Mouse (Mus musculus) heart, adult 2 months (tissue): ENCODE results near the gene Arl3.

Experiments
- CTCF ChIP-seq: fragments of 200-600 bp; IDR thresholded peaks from 2 replicates; pipeline ENCODE4 v1.8.1; 2022; ENCODE audit warnings: antibody characterized with exemption, mild to moderate bottlenecking, moderate library complexity
- EP300 ChIP-seq: fragments of 200-500 bp; IDR thresholded peaks from 2 replicates; pipeline ENCODE4 v1.6.1; 2011; ENCODE audit warnings: low read depth, low read length, control low read depth; ENCODE audit not compliant: insufficient read depth
- POLR2A ChIP-seq: fragments of 200-500 bp; IDR thresholded peaks from 2 replicates; pipeline ENCODE4 v1.6.1; 2011; ENCODE audit warnings: mild to moderate bottlenecking, low read depth, low read length, control low read depth; ENCODE audit not compliant: insufficient read depth

GRCm38 (mm10) chr19:46602406-46602805 lies 29.4 kb upstream of the Arl3 start:
- TF ChIP-seq POLR2A, result no peak
- TF ChIP-seq CTCF, result no peak
- no peak for TF ChIP-seq EP300
